ENCODE assay signal across 22 mouse cellular contexts in the genomic region with DNA sequence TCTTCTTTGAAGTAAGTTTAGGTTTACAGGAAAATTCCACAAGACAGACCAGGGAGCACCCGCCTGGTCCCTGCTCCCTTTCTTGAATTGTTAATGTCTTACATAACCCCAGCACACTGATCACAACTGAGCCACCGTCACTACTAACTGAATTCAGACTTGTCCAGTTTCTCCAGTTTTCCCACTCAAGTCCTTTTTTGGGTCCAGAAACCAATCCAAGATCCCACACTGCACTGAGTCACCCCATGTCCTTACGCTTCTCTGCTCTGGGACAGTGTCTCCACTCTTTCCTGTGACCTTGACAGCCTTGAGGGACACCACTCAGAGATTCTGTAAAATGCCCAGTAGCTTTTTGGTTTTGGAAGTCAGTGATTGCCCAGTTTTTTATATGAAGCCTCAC. TPM values are rescaled to one million over a fixed set of nuclear protein-coding genes. Genes with fewer than 3 reads are reported as not detected.
"Had no signal": no experiment of that assay in that cellular context is flagged by ENCODE, and none has a peak within 500 bp of the region (broad histone marks: within the 10 kb centered on the region; RNA-seq: fewer than 3 reads in every experiment).

No protein-coding gene starts in this region.

- H3K27ac ChIP-seq: kidney, embryonic 15.5 days; limb, embryonic 10.5 days; limb, embryonic 13.5 days; liver, embryonic 12.5 days; liver, embryonic 15.5 days; lung, embryonic 15.5 days; midbrain, embryonic 13.5 days had no signal

- DNase-seq: kidney, adult 8-10 months; kidney, postnatal 10 days; kidney, postnatal 36 days; layer of hippocampus, postnatal 36 days; liver; lung, adult 18-20 months; lung, postnatal 10 days; lung, postnatal 36 days; thymus, adult 2 months; thymus, postnatal 14 days; thymus, postnatal 4 days had no signal

- H3K4me3 ChIP-seq: kidney, embryonic 15.5 days; limb, embryonic 10.5 days; limb, embryonic 13.5 days; liver, embryonic 12.5 days; liver, embryonic 15.5 days; lung, embryonic 15.5 days; megakaryocyte, embryonic 14.5 days; midbrain, embryonic 10.5 days; midbrain, embryonic 13.5 days; myocyte had no signal

RNA-seq across cellular contexts. Expression of a gene that starts 53.3 kb away (rescaled TPM):
- total RNA-seq: monocyte, adult 5-6 weeks had no signal
